Mouse (Mus musculus): ENCODE measurements around the gene Zc2hc1b. TPM values are rescaled to one million over a fixed set of nuclear protein-coding genes. Genes with fewer than 3 reads are reported as not detected.
A peak's percentile ranks its signal among the peaks of the same experiment; 100 is the strongest.

Gene Zc2hc1b
- polyA plus RNA-seq, 1 experiment = not detected

- no peak overlapping the region for H3K4me3 ChIP-seq (ENCODE audit: insufficient read depth, low read length)
- H3K4me1 ChIP-seq (ENCODE audit: control insufficient read depth, insufficient read depth, low read length) = no peaks in the 10 kb centered on the region
- no peak overlapping the region for H3K27ac ChIP-seq (ENCODE audit: insufficient read depth, low read length)
- TF ChIP-seq CTCF (IDR thresholded peaks at IDR 0.05; ENCODE audit: borderline replicate concordance, insufficient read depth, low read length) (no peak), POLR2A (IDR thresholded peaks at IDR 0.05; ENCODE audit: low read depth, low read length) (no peak)
Observed at GRCm38 (mm10) chr10:13151353-13151752, 26.5 kb downstream of the Zc2hc1b start.

GRCm38 (mm10) chr10:13150435-13150834 lies 27.4 kb downstream of the Zc2hc1b start:
- H3K27ac ChIP-seq (ENCODE audit: insufficient read depth, low read length) = no peak overlapping the region
- no peak overlapping the region for H3K4me3 ChIP-seq (ENCODE audit: insufficient read depth, low read length)
- no peaks in the 10 kb centered on the region for H3K4me1 ChIP-seq (ENCODE audit: control insufficient read depth, insufficient read depth, low read length)
- no peak for TF ChIP-seq CTCF (IDR thresholded peaks at IDR 0.05; ENCODE audit: borderline replicate concordance, insufficient read depth, low read length)
- TF ChIP-seq POLR2A (IDR thresholded peaks at IDR 0.05; ENCODE audit: low read depth, low read length) = no peak

GRCm38 (mm10) chr10:13140434-13140833 lies 37.4 kb downstream of the Zc2hc1b start:
- Histone ChIP-seq H3K27ac (ENCODE audit: insufficient read depth, low read length) (no peak overlapping the region), H3K4me3 (ENCODE audit: insufficient read depth, low read length) (no peak overlapping the region), H3K4me1 (ENCODE audit: control insufficient read depth, insufficient read depth, low read length) (no peaks in the 10 kb centered on the region)
- TF ChIP-seq POLR2A (IDR thresholded peaks at IDR 0.05; ENCODE audit: low read depth, low read length) (no peak), CTCF (IDR thresholded peaks at IDR 0.05; ENCODE audit: borderline replicate concordance, insufficient read depth, low read length) (no peak)

- H3K27ac ChIP-seq (ENCODE audit: insufficient read depth, low read length) = no peak overlapping the region
- H3K4me3 ChIP-seq (ENCODE audit: insufficient read depth, low read length) = no peak overlapping the region
- TF ChIP-seq CTCF (IDR thresholded peaks at IDR 0.05; ENCODE audit: borderline replicate concordance, insufficient read depth, low read length) (no peak), POLR2A (IDR thresholded peaks at IDR 0.05; ENCODE audit: low read depth, low read length) (no peak)
- H3K4me1 ChIP-seq (ENCODE audit: control insufficient read depth, insufficient read depth, low read length) = no peaks in the 10 kb centered on the region
Observed at GRCm38 (mm10) chr10:13137906-13138305, 39.9 kb downstream of the Zc2hc1b start.

- no peak overlapping the region for H3K4me3 ChIP-seq (ENCODE audit: insufficient read depth, low read length)
- no peak for TF ChIP-seq CTCF (IDR thresholded peaks at IDR 0.05; ENCODE audit: borderline replicate concordance, insufficient read depth, low read length)
- TF ChIP-seq POLR2A (IDR thresholded peaks at IDR 0.05; ENCODE audit: low read depth, low read length) = no peak
- H3K27ac ChIP-seq (ENCODE audit: insufficient read depth, low read length) = no peak overlapping the region
- H3K4me1 ChIP-seq (ENCODE audit: control insufficient read depth, insufficient read depth, low read length) = no peaks in the 10 kb centered on the region
Observed at GRCm38 (mm10) chr10:13135751-13136150, 42.1 kb downstream of the Zc2hc1b start.

- TF ChIP-seq CTCF (IDR thresholded peaks at IDR 0.05; ENCODE audit: borderline replicate concordance, insufficient read depth, low read length) = no peak
- TF ChIP-seq POLR2A (IDR thresholded peaks at IDR 0.05; ENCODE audit: low read depth, low read length) = no peak
- Histone ChIP-seq H3K4me1 (ENCODE audit: control insufficient read depth, insufficient read depth, low read length) (no peaks in the 10 kb centered on the region), H3K27ac (ENCODE audit: insufficient read depth, low read length) (no peak overlapping the region), H3K4me3 (ENCODE audit: insufficient read depth, low read length) (no peak overlapping the region)
Observed at GRCm38 (mm10) chr10:13135276-13135675, 42.5 kb downstream of the Zc2hc1b start.

- H3K4me1 ChIP-seq (ENCODE audit: control insufficient read depth, insufficient read depth, low read length) = no peaks in the 10 kb centered on the region
- no peak overlapping the region for H3K27ac ChIP-seq (ENCODE audit: insufficient read depth, low read length)
- TF ChIP-seq CTCF (IDR thresholded peaks at IDR 0.05; ENCODE audit: borderline replicate concordance, insufficient read depth, low read length) (no peak), POLR2A (IDR thresholded peaks at IDR 0.05; ENCODE audit: low read depth, low read length) (no peak)
- H3K4me3 ChIP-seq (ENCODE audit: insufficient read depth, low read length) = no peak overlapping the region
Observed at GRCm38 (mm10) chr10:13133850-13134249, 44.0 kb downstream of the Zc2hc1b start.

GRCm38 (mm10) chr10:13127946-13128345 lies 49.9 kb downstream of the Zc2hc1b start:
- Histone ChIP-seq H3K4me3 (ENCODE audit: insufficient read depth, low read length) (no peak overlapping the region), H3K4me1 (ENCODE audit: control insufficient read depth, insufficient read depth, low read length) (no peaks in the 10 kb centered on the region), H3K27ac (ENCODE audit: insufficient read depth, low read length) (no peak overlapping the region)
- TF ChIP-seq POLR2A (IDR thresholded peaks at IDR 0.05; ENCODE audit: low read depth, low read length) = no peak
- no peak for TF ChIP-seq CTCF (IDR thresholded peaks at IDR 0.05; ENCODE audit: borderline replicate concordance, insufficient read depth, low read length)

- TF ChIP-seq CTCF (IDR thresholded peaks at IDR 0.05; ENCODE audit: borderline replicate concordance, insufficient read depth, low read length) (peak; percentile 18; the same call in 1 of the 2 replicates), POLR2A (IDR thresholded peaks at IDR 0.05; ENCODE audit: low read depth, low read length) (no peak)
- Histone ChIP-seq H3K4me1 (ENCODE audit: control insufficient read depth, insufficient read depth, low read length) (no peaks in the 10 kb centered on the region), H3K27ac (ENCODE audit: insufficient read depth, low read length) (no peak overlapping the region), H3K4me3 (ENCODE audit: insufficient read depth, low read length) (no peak overlapping the region)
Observed at GRCm38 (mm10) chr10:13127335-13127734, 50.5 kb downstream of the Zc2hc1b start.

GRCm38 (mm10) chr10:13125811-13126210 lies 52.0 kb downstream of the Zc2hc1b start:
- no peak overlapping the region for H3K27ac ChIP-seq (ENCODE audit: insufficient read depth, low read length)
- TF ChIP-seq CTCF (IDR thresholded peaks at IDR 0.05; ENCODE audit: borderline replicate concordance, insufficient read depth, low read length) = no peak
- no peak for TF ChIP-seq POLR2A (IDR thresholded peaks at IDR 0.05; ENCODE audit: low read depth, low read length)
- H3K4me1 ChIP-seq (ENCODE audit: control insufficient read depth, insufficient read depth, low read length) = no peaks in the 10 kb centered on the region
- H3K4me3 ChIP-seq (ENCODE audit: insufficient read depth, low read length) = no peak overlapping the region

GRCm38 (mm10) chr10:13119300-13119699 lies 58.5 kb downstream of the Zc2hc1b start:
- no peak overlapping the region for H3K4me3 ChIP-seq (ENCODE audit: insufficient read depth, low read length)
- H3K27ac ChIP-seq (ENCODE audit: insufficient read depth, low read length) = no peak overlapping the region
- H3K4me1 ChIP-seq (ENCODE audit: control insufficient read depth, insufficient read depth, low read length) = no peaks in the 10 kb centered on the region
- TF ChIP-seq POLR2A (IDR thresholded peaks at IDR 0.05; ENCODE audit: low read depth, low read length) (no peak), CTCF (IDR thresholded peaks at IDR 0.05; ENCODE audit: borderline replicate concordance, insufficient read depth, low read length) (no peak)
